ENCODE assay signal across 8 mouse cellular contexts in genomic region chr16:38376163-38376840, GRCm38 (mm10). TPM values are rescaled to one million over a fixed set of nuclear protein-coding genes. Genes with fewer than 3 reads are reported as not detected.
DNase-seq lines count a peak whose midpoint lies in the region; ATAC-seq and TF ChIP-seq lines count a peak whose summit lies in the region.

No protein-coding gene starts in this region.

- DNase-seq in ES-E14 (ENCODE audit: low read depth, low spot score): no peak
- DNase-seq in brain, embryonic 14.5 days (ENCODE audit: low read depth): peak; percentile 88
- DNase-seq in forebrain, embryonic 11.5 days (ENCODE audit: low spot score): peak; percentile 75
- DNase-seq in hindbrain, postnatal 0 days (ENCODE audit: low spot score): peak; percentile 84
- DNase-seq in layer of hippocampus, postnatal 36 days: peak; percentile 42 to 58
- peak; percentile 53 to 59 for DNase-seq in lung, postnatal 4 days
- peak; percentile 66 to 72 for DNase-seq in right cerebral cortex, adult 2 months (ENCODE audit: low spot score in 2 of 2)
- no peak for DNase-seq in c-Kit-positive CD71-positive TER-119-positive erythroid progenitor cells, embryonic 14.5 days (ENCODE audit: low spot score)

- no peak for TF ChIP-seq CTCF in brain, embryonic 14.5 days (IDR thresholded peaks at IDR 0.05; ENCODE audit: borderline replicate concordance, extremely low read depth, insufficient read depth, insufficient read length)
- peak; percentile 66 for TF ChIP-seq CTCF in hindbrain, postnatal 0 days (IDR thresholded peaks at IDR 0.05; ENCODE audit: low read depth)

- H3K4me3 ChIP-seq in ES-E14 (ENCODE audit: insufficient read depth in 1 of 2, low read depth in 1 of 2, low read length in 2 of 2, poor library complexity in 1 of 2, severe bottlenecking in 1 of 2): no peak overlapping the region
- H3K4me3 ChIP-seq in forebrain, embryonic 11.5 days (ENCODE audit: low read depth, low read length): peak overlapping the region; percentile 14; the same call in 1 of the 2 replicates
- peak overlapping the region; percentile 13; the same call in 1 of the 2 replicates for H3K4me3 ChIP-seq in hindbrain, postnatal 0 days (ENCODE audit: low read length)

- peak overlapping the region; percentile 45 for H3K4me2 ChIP-seq in forebrain, embryonic 11.5 days (ENCODE audit: low read depth, low read length, severe bottlenecking)
- H3K4me2 ChIP-seq in hindbrain, postnatal 0 days (ENCODE audit: low read depth, low read length): peak overlapping the region; percentile 42

- H3K9ac ChIP-seq in ES-E14 (ENCODE audit: insufficient read depth, low read depth, low read length, poor library complexity, severe bottlenecking): peak overlapping the region; percentile 14; the same call in 1 of the 2 replicates
- H3K9ac ChIP-seq in forebrain, embryonic 11.5 days (ENCODE audit: low read length): peak overlapping the region; percentile 51
- peak overlapping the region; percentile 34; the same call in 1 of the 2 replicates for H3K9ac ChIP-seq in hindbrain, postnatal 0 days (replicated peaks; ENCODE audit: low read length)

- peaks cover 2 to 6% of the 10 kb centered on the region in 2 experiments; a peak in 2 of 4 replicates for H3K4me1 ChIP-seq in ES-E14 (ENCODE audit: control insufficient read depth in 2 of 2, insufficient read depth in 2 of 2, low read length in 2 of 2, poor library complexity in 1 of 2)
- H3K4me1 ChIP-seq in forebrain, embryonic 11.5 days (replicated peaks; ENCODE audit: control insufficient read depth, insufficient read depth, low read length): 0 out of 2 replicates have a peak, but pooled peaks cover 2% of the 10 kb centered on the region
- no peaks in the 10 kb centered on the region for H3K4me1 ChIP-seq in hindbrain, postnatal 0 days (ENCODE audit: insufficient read depth, low read length)

- H3K36me3 ChIP-seq in ES-E14 (ENCODE audit: control insufficient read depth, insufficient read depth, low read length, poor library complexity, severe bottlenecking): no peaks in the 10 kb centered on the region
- no peaks in the 10 kb centered on the region for H3K36me3 ChIP-seq in forebrain, embryonic 11.5 days (ENCODE audit: control insufficient read depth, insufficient read depth, low read length)
- H3K36me3 ChIP-seq in hindbrain, postnatal 0 days (ENCODE audit: insufficient read depth, low read length): no peaks in the 10 kb centered on the region

- H3K27me3 ChIP-seq in forebrain, embryonic 11.5 days (ENCODE audit: control insufficient read depth, insufficient read depth, low read length): no peaks in the 10 kb centered on the region
- H3K27me3 ChIP-seq in hindbrain, postnatal 0 days (ENCODE audit: insufficient read depth, low read length): no peaks in the 10 kb centered on the region

- no peaks in the 10 kb centered on the region for H3K9me3 ChIP-seq in ES-E14 (ENCODE audit: control insufficient read depth, insufficient read depth, low read depth, low read length)
- no peaks in the 10 kb centered on the region for H3K9me3 ChIP-seq in forebrain, embryonic 11.5 days (ENCODE audit: control insufficient read depth, low read length)
- no peaks in the 10 kb centered on the region for H3K9me3 ChIP-seq in hindbrain, postnatal 0 days (ENCODE audit: low read length)

- TF ChIP-seq POLR2A in brain, embryonic 14.5 days (IDR thresholded peaks at IDR 0.05; ENCODE audit: borderline replicate concordance, extremely low read depth, insufficient read depth, insufficient read length, poor library complexity, severe bottlenecking): peak; percentile 51; the same call in 1 of the 2 replicates

- H3K27ac ChIP-seq in ES-E14 (ENCODE audit: insufficient read depth, low read depth, low read length, poor library complexity, severe bottlenecking): no peak overlapping the region
- H3K27ac ChIP-seq in forebrain, embryonic 11.5 days (ENCODE audit: low read depth, low read length): no peak overlapping the region
- peak overlapping the region; percentile 13 for H3K27ac ChIP-seq in hindbrain, postnatal 0 days

- in situ Hi-C loops in ES-E14 (cut with MboI; ENCODE audit: low sequenced_read_pairs in 2 of 2, unreplicated experiment in 2 of 2): no loop called here

- 37% methylated on average over 13 of the region's 17 CpGs for WGBS in forebrain, embryonic 11.5 days
- WGBS in hindbrain, postnatal 0 days: 14% methylated on average over 17 of the region's 17 CpGs

- peak; percentile 88 for ATAC-seq in forebrain, embryonic 11.5 days (replicated peaks; ENCODE audit: low FRiP score)
- peak; percentile 93 for ATAC-seq in hindbrain, postnatal 0 days

TF ChIP-seq in ES-E14, 5 proteins besides CTCF, POLR2A, EP300 and RAD21:
- TF ChIP-seq HCFC1 (IDR thresholded peaks at IDR 0.05; ENCODE audit: borderline replicate concordance, insufficient read depth, low read length) (no peak), MAFK (IDR thresholded peaks at IDR 0.05; ENCODE audit: insufficient read depth, low read depth, low read length) (no peak), ZC3H11A (IDR thresholded peaks at IDR 0.05; ENCODE audit: borderline replicate concordance, low read depth, low read length) (no peak), ZNF384 (IDR thresholded peaks at IDR 0.05; ENCODE audit: low read depth, low read length) (no peak)
TF ChIP-seq in ES-E14: peak in this region for 0.

RNA-seq across cellular contexts. Expression of gene Popdc2, which starts 14.3 kb away (rescaled TPM):
- 0.49 and 0.58 TPM in 2 replicates for total RNA-seq in ES-E14 (2012; rRNA removed)
- 0.81 and 0.85 TPM in 2 replicates for polyA plus RNA-seq in brain, embryonic 14.5 days (2012; rRNA removed)
- polyA plus RNA-seq in forebrain, embryonic 11.5 days (2014; fragmentation: Nextera tagmentation; extraction: Ambion mirVana): 0.56 and 1.4 TPM in 2 replicates
- total RNA-seq in hindbrain, postnatal 0 days (2014; rRNA removed): 0.10 and 0.40 TPM in 2 replicates
- polyA plus RNA-seq in hindbrain, postnatal 0 days (2015; fragmentation: Nextera tagmentation; extraction: Ambion mirVana): 0.83 and 1.0 TPM in 2 replicates
- under 1 TPM; 0.50 to 0.63 TPM for total RNA-seq in layer of hippocampus, postnatal 36 days (2021)

RNA-seq across cellular contexts. Expression of gene Gm21987, which starts 29.5 kb away (rescaled TPM):
- total RNA-seq in ES-E14 (2012; rRNA removed): not detected in 2 replicates
- not detected in 2 replicates for polyA plus RNA-seq in brain, embryonic 14.5 days (2012; rRNA removed)
- polyA plus RNA-seq in forebrain, embryonic 11.5 days (2014; fragmentation: Nextera tagmentation; extraction: Ambion mirVana): not detected in 2 replicates
- total RNA-seq in hindbrain, postnatal 0 days (2014; rRNA removed): not detected in 2 replicates
- polyA plus RNA-seq in hindbrain, postnatal 0 days (2015; fragmentation: Nextera tagmentation; extraction: Ambion mirVana): not detected in 2 replicates
- not detected for total RNA-seq in layer of hippocampus, postnatal 36 days (2021)

RNA-seq across cellular contexts. Expression of gene Cox17, which starts 29.5 kb away (rescaled TPM):
- total RNA-seq in ES-E14 (2012; rRNA removed): 185 and 249 TPM in 2 replicates
- polyA plus RNA-seq in brain, embryonic 14.5 days (2012; rRNA removed): 62.9 and 69.0 TPM in 2 replicates
- 118 and 119 TPM in 2 replicates for polyA plus RNA-seq in forebrain, embryonic 11.5 days (2014; fragmentation: Nextera tagmentation; extraction: Ambion mirVana)
- total RNA-seq in hindbrain, postnatal 0 days (2014; rRNA removed): 12.2 and 24.5 TPM in 2 replicates
- 78.5 and 90.1 TPM in 2 replicates for polyA plus RNA-seq in hindbrain, postnatal 0 days (2015; fragmentation: Nextera tagmentation; extraction: Ambion mirVana)
- total RNA-seq in layer of hippocampus, postnatal 36 days (2021): 100 to 1,000 TPM; 120 to 146 TPM

RNA-seq across cellular contexts. Expression of gene Maats1, which starts 34.4 kb away (rescaled TPM):
- total RNA-seq in ES-E14 (2012; rRNA removed): 1.1 and 1.8 TPM in 2 replicates
- polyA plus RNA-seq in brain, embryonic 14.5 days (2012; rRNA removed): 0.49 and 1.4 TPM in 2 replicates
- polyA plus RNA-seq in forebrain, embryonic 11.5 days (2014; fragmentation: Nextera tagmentation; extraction: Ambion mirVana): 0.39 and 0.41 TPM in 2 replicates
- 1.4 TPM in 2 replicates for total RNA-seq in hindbrain, postnatal 0 days (2014; rRNA removed)
- polyA plus RNA-seq in hindbrain, postnatal 0 days (2015; fragmentation: Nextera tagmentation; extraction: Ambion mirVana): 0.86 and 1.4 TPM in 2 replicates
- total RNA-seq in layer of hippocampus, postnatal 36 days (2021): 1 to 10 TPM in 1 of 2 experiments, under 1 TPM in 1; 0.95 to 1.4 TPM

RNA-seq across cellular contexts. Expression of gene Pla1a, which starts 56.6 kb away (rescaled TPM):
- total RNA-seq in ES-E14 (2012; rRNA removed): 4.9 and 6.0 TPM in 2 replicates
- 0.25 and 0.37 TPM in 2 replicates for polyA plus RNA-seq in brain, embryonic 14.5 days (2012; rRNA removed)
- polyA plus RNA-seq in forebrain, embryonic 11.5 days (2014; fragmentation: Nextera tagmentation; extraction: Ambion mirVana): 0.15 and 0.25 TPM in 2 replicates
- total RNA-seq in hindbrain, postnatal 0 days (2014; rRNA removed): 0.36 and 1.7 TPM in 2 replicates
- 1.0 and 1.3 TPM in 2 replicates for polyA plus RNA-seq in hindbrain, postnatal 0 days (2015; fragmentation: Nextera tagmentation; extraction: Ambion mirVana)
- total RNA-seq in layer of hippocampus, postnatal 36 days (2021): under 1 TPM; 0.63 to 0.92 TPM

Comparison
In these comparisons a context has a peak if more than half of its experiments do, and no peak if none do; other contexts are left out.
1. DNase-seq: peak in brain, embryonic 14.5 days (single experiment), forebrain, embryonic 11.5 days (single experiment), hindbrain, postnatal 0 days (single experiment), layer of hippocampus, postnatal 36 days (2 of 2), lung, postnatal 4 days (2 of 2) and right cerebral cortex, adult 2 months (2 of 2); none in ES-E14 (single experiment) and c-Kit-positive CD71-positive TER-119-positive erythroid progenitor cells, embryonic 14.5 days (single experiment).
2. H3K4me3 ChIP-seq: peak in forebrain, embryonic 11.5 days (single experiment) and hindbrain, postnatal 0 days (single experiment); none in ES-E14 (0 of 2).
3. Peak in every context shown above with its lines, with median percentiles within 50 percentile points of each other: H3K9ac ChIP-seq.